Mouse (Mus musculus): Measurements from ENCODE around the gene Ppox. TPM values are rescaled to one million over a fixed set of nuclear protein-coding genes. Genes with fewer than 3 reads are reported as not detected.
A peak's percentile ranks its signal among the peaks of the same experiment; 100 is the strongest.
"Not testable (repeated sequence)": the region's sequence is repeated elsewhere in the genome, so short reads cannot be mapped to it uniquely, and the experiment has no call there.

Gene Ppox
- total and polyA plus RNA-seq, 3 experiments = 27.0 to 168 (median 53.0) TPM

GRCm38 (mm10) chr1:171248386-171249226, 32.4 kb downstream of the Ppox start:
- ATAC-seq (ENCODE audit: extremely low read depth, insufficient number of reproducible peaks, low FRiP score, poor library complexity, severe bottlenecking) (no peak), DNase-seq (ENCODE audit: low spot score) (no peak)
- Histone ChIP-seq H3K4me3 (ENCODE audit: low read depth, low read length) (no peak overlapping the region), H3K36me3 (replicated peaks) (peaks cover 18% of the 10 kb centered on the region), H3K9me3 (replicated peaks) (no peaks in the 10 kb centered on the region), H3K27me3 (ENCODE audit: insufficient read depth, low read length) (peaks cover 35% of the 10 kb centered on the region), H3K4me1 (ENCODE audit: insufficient read depth, low read depth, low read length) (peaks cover 64% of the 10 kb centered on the region)
- TF ChIP-seq GATA2 (IDR thresholded peaks at IDR 0.05; ENCODE audit: borderline replicate concordance, low read depth, low read length) (no peak), CTCF (IDR thresholded peaks at IDR 0.05; ENCODE audit: low read depth, low read length) (no peak), GATA1 (IDR thresholded peaks at IDR 0.05; ENCODE audit: borderline replicate concordance, low read length) (no peak), POLR2AphosphoS5 (IDR thresholded peaks at IDR 0.05; ENCODE audit: insufficient replicate concordance, low read depth, low read length) (no peak), TAL1 (conservative IDR thresholded peaks at IDR 0.05; ENCODE audit: low read depth, low read length) (no peak)

DNA sequence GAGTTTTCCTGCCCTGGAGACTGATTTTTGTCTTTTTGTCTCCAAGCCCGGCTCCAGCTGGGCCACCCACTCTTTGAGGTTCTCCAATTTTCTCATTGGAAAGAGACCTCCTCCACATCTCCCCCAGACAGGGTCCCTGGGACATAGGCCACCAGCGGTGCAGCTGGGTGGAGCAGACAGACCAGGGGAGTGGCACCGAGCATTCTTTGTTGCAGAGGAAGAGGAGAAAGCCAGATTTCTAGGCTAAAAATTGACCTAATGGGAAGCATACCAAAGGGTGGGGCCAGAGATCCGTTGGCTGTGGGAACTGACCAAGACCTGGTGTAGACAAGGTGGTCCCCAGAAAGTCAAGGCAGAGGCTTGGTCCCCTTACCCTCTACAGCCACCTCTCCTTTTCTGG, 33.1 kb downstream of the Ppox start:
- H3K4me3 ChIP-seq (ENCODE audit: low read depth, low read length) = peak overlapping the region; percentile 83; the same call in 1 of the 2 replicates
- peaks cover 24% of the 10 kb centered on the region for H3K36me3 ChIP-seq (replicated peaks)
- H3K4me1 ChIP-seq (ENCODE audit: insufficient read depth, low read depth, low read length) = peaks cover 67% of the 10 kb centered on the region
- no peaks in the 10 kb centered on the region for H3K9me3 ChIP-seq (replicated peaks)
- no peak for DNase-seq (ENCODE audit: low spot score)
- peaks cover 32% of the 10 kb centered on the region for H3K27me3 ChIP-seq (ENCODE audit: insufficient read depth, low read length)
- no peak for TF ChIP-seq GATA1 (IDR thresholded peaks at IDR 0.05; ENCODE audit: borderline replicate concordance, low read length)
- TF ChIP-seq GATA2 (IDR thresholded peaks at IDR 0.05; ENCODE audit: borderline replicate concordance, low read depth, low read length) = no peak
- TF ChIP-seq CTCF (IDR thresholded peaks at IDR 0.05; ENCODE audit: low read depth, low read length) = no peak
- no peak for TF ChIP-seq TAL1 (conservative IDR thresholded peaks at IDR 0.05; ENCODE audit: low read depth, low read length)
- no peak for TF ChIP-seq POLR2AphosphoS5 (IDR thresholded peaks at IDR 0.05; ENCODE audit: insufficient replicate concordance, low read depth, low read length)
- no peak for ATAC-seq (ENCODE audit: extremely low read depth, insufficient number of reproducible peaks, low FRiP score, poor library complexity, severe bottlenecking)

DNA sequence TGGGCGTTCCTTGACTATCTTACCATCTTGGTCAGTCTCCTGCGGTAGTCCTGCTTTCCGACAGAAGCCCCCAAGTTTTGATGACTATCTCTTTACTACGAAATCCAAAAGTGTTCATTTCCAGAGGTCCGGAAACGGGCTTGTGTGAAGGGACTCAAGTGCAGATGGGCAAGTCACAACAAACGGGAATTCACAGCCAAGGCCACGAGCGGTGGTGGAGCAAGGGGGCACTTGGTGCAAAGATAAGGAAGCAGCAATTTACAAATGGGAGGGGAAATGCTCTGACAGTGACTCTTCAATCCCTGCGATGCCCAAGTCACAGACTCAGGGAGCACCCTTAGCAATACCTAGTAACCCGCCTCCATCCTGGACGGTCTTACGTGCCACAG, 33.5 kb downstream of the Ppox start:
- H3K27me3 ChIP-seq (ENCODE audit: insufficient read depth, low read length) = peaks cover 27% of the 10 kb centered on the region
- no peaks in the 10 kb centered on the region for H3K9me3 ChIP-seq (replicated peaks)
- peaks cover 29% of the 10 kb centered on the region for H3K36me3 ChIP-seq (replicated peaks)
- DNase-seq (ENCODE audit: low spot score) (peak; percentile 54), ATAC-seq (ENCODE audit: extremely low read depth, insufficient number of reproducible peaks, low FRiP score, poor library complexity, severe bottlenecking) (peak; percentile 19; the same call in 1 of the 2 replicates)
- no peak for TF ChIP-seq POLR2AphosphoS5 (IDR thresholded peaks at IDR 0.05; ENCODE audit: insufficient replicate concordance, low read depth, low read length)
- no peak for TF ChIP-seq TAL1 (conservative IDR thresholded peaks at IDR 0.05; ENCODE audit: low read depth, low read length)
- TF ChIP-seq GATA2 (IDR thresholded peaks at IDR 0.05; ENCODE audit: borderline replicate concordance, low read depth, low read length) = no peak
- no peak for TF ChIP-seq GATA1 (IDR thresholded peaks at IDR 0.05; ENCODE audit: borderline replicate concordance, low read length)
- TF ChIP-seq CTCF (IDR thresholded peaks at IDR 0.05; ENCODE audit: low read depth, low read length) = no peak
- H3K4me3 ChIP-seq (ENCODE audit: low read depth, low read length) = peak overlapping the region; percentile 83
- peaks cover 67% of the 10 kb centered on the region for H3K4me1 ChIP-seq (ENCODE audit: insufficient read depth, low read depth, low read length)

GRCm38 (mm10) chr1:171246709-171247452, 34.1 kb downstream of the Ppox start:
- peak; percentile 90 for ATAC-seq (ENCODE audit: extremely low read depth, insufficient number of reproducible peaks, low FRiP score, poor library complexity, severe bottlenecking)
- Histone ChIP-seq H3K4me1 (ENCODE audit: insufficient read depth, low read depth, low read length) (peaks cover 62% of the 10 kb centered on the region), H3K36me3 (replicated peaks) (peaks cover 33% of the 10 kb centered on the region), H3K27me3 (ENCODE audit: insufficient read depth, low read length) (peaks cover 21% of the 10 kb centered on the region), H3K9me3 (replicated peaks) (no peaks in the 10 kb centered on the region), H3K4me3 (ENCODE audit: low read depth, low read length) (peak overlapping the region; percentile 83)
- TF ChIP-seq GATA1 (IDR thresholded peaks at IDR 0.05; ENCODE audit: borderline replicate concordance, low read length) (no peak), CTCF (IDR thresholded peaks at IDR 0.05; ENCODE audit: low read depth, low read length) (peak; percentile 65), GATA2 (IDR thresholded peaks at IDR 0.05; ENCODE audit: borderline replicate concordance, low read depth, low read length) (no peak)
- DNase-seq (ENCODE audit: low spot score) = peak; percentile 93

- DNase-seq (ENCODE audit: low spot score) (no peak), ATAC-seq (ENCODE audit: extremely low read depth, insufficient number of reproducible peaks, low FRiP score, poor library complexity, severe bottlenecking) (no peak)
- no peaks in the 10 kb centered on the region for H3K9me3 ChIP-seq (replicated peaks)
- H3K36me3 ChIP-seq (replicated peaks) = peaks cover 49% of the 10 kb centered on the region
- H3K4me1 ChIP-seq (ENCODE audit: insufficient read depth, low read depth, low read length) = peaks cover 52% of the 10 kb centered on the region
- no peak overlapping the region for H3K4me3 ChIP-seq (ENCODE audit: low read depth, low read length)
- no peak for TF ChIP-seq GATA1 (IDR thresholded peaks at IDR 0.05; ENCODE audit: borderline replicate concordance, low read length)
- TF ChIP-seq CTCF (IDR thresholded peaks at IDR 0.05; ENCODE audit: low read depth, low read length) = no peak
- TF ChIP-seq TAL1 (conservative IDR thresholded peaks at IDR 0.05; ENCODE audit: low read depth, low read length) = no peak
- peaks cover 7% of the 10 kb centered on the region for H3K27me3 ChIP-seq (ENCODE audit: insufficient read depth, low read length)
These were observed 35.6 kb downstream of the Ppox start for GRCm38 (mm10) chr1:171245353-171245752.

DNA sequence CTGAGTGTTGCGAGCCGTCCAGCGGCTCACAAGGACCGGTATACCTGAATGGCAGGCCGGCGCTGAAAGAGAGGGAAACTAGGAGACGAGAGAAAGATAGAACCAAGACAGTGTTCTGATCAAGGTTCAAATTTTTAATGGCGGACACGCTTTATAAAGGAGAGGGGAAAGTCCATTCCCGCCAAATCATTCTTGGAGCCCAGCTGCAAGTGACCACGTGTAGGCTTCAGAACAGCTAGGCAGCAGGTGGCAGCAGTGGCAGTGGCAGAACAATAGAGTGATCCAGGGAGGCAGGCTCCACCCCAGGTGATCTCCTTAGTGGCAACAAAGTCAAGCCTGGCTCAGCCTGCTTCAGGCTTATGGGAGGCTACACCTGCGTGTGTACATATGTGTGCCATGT, 39.0 kb downstream of the Ppox start:
- H3K36me3 ChIP-seq (replicated peaks) = peaks cover 79% of the 10 kb centered on the region
- DNase-seq (ENCODE audit: low spot score); H3K9me3 ChIP-seq (replicated peaks); ATAC-seq (ENCODE audit: extremely low read depth, insufficient number of reproducible peaks, low FRiP score, poor library complexity, severe bottlenecking); H3K27me3 ChIP-seq (ENCODE audit: insufficient read depth, low read length); H3K4me3 ChIP-seq (ENCODE audit: low read depth, low read length): not testable (repeated sequence)
- H3K4me1 ChIP-seq (ENCODE audit: insufficient read depth, low read depth, low read length) = peaks cover 24% of the 10 kb centered on the region

Data from G1E (cell line).